In genomic region chr1:37329831-37330230, GRCm38 (mm10) we compare ENCODE assay signal across 17 mouse cellular contexts. TPM values are rescaled to one million over a fixed set of nuclear protein-coding genes. Genes with fewer than 3 reads are reported as not detected.
DNase-seq lines count a peak whose midpoint lies in the region; TF ChIP-seq lines count a peak whose summit lies in the region.
"Had no signal": no experiment of that assay in that cellular context is flagged by ENCODE, and none has a peak within 500 bp of the region (broad histone marks: within the 10 kb centered on the region; RNA-seq: fewer than 3 reads in every experiment).

No protein-coding gene starts in this region.

- intact Hi-C loops in left cerebral cortex, postnatal 4 days (cut with DNase I), result no loop called here
- intact Hi-C loops in left cerebral cortex, postnatal 36 days (cut with DNase I), result no loop called here

- H3K27me3 ChIP-seq in cerebellum, adult 2 months (ENCODE audit: control insufficient read depth, insufficient read depth, low read length), result no peaks in the 10 kb centered on the region
- H3K27me3 ChIP-seq: CH12.LX, Patski had no signal

- no peak overlapping the region for H3K4me3 ChIP-seq in cerebellum, adult 2 months (replicated peaks; ENCODE audit: insufficient read depth, low read depth, low read length)

- peak; percentile 68 to 79 for DNase-seq in cerebellum, postnatal 10 days
- DNase-seq in cerebellum, adult 2 months, result no peak
- DNase-seq in cerebellum, postnatal 25 days, result peak; percentile 40 to 63
- DNase-seq in cerebellum, postnatal 4 days (ENCODE audit: low spot score in 2 of 2), result no peak
- peak; percentile 38 for DNase-seq in left cerebral cortex, postnatal 4 days
- no peak for DNase-seq in left cerebral cortex, postnatal 36 days (ENCODE audit: low spot score in 2 of 2)
- DNase-seq: adrenal gland, adult 2 months; adrenal gland, adult 8-10 months; adrenal gland, postnatal 10 days; adrenal gland, postnatal 14 days; adrenal gland, postnatal 25 days; adrenal gland, postnatal 36 days; cerebellum, adult 11 months; cerebellum, adult 11-12 months; cerebellum, adult 18-20 months had no signal

- WGBS in cerebellum, adult 2 months, result 62% methylated on average over 4 of the region's 4 CpGs

- H3K4me1 ChIP-seq in cerebellum, adult 2 months (ENCODE audit: control insufficient read depth, insufficient read depth, low read length), result peaks cover 31% of the 10 kb centered on the region

- TF ChIP-seq POLR2A in cerebellum, adult 2 months (IDR thresholded peaks at IDR 0.05; ENCODE audit: borderline replicate concordance, insufficient read depth, low read length), result no peak

- no peak for TF ChIP-seq CTCF in cerebellum, adult 2 months (IDR thresholded peaks at IDR 0.05; ENCODE audit: borderline replicate concordance, insufficient read depth, low read depth, low read length)

- no peak overlapping the region for H3K27ac ChIP-seq in cerebellum, adult 2 months (ENCODE audit: insufficient read depth, low read length)

RNA-seq across cellular contexts. Expression of gene Inpp4a, which starts 30.2 kb away (rescaled TPM):
- 94.2 and 98.5 TPM in 2 replicates for polyA plus RNA-seq in cerebellum, adult 2 months (2012; rRNA removed)
- 100 to 1,000 TPM; 125 to 127 TPM for total RNA-seq in left cerebral cortex, postnatal 4 days (2021)
- total RNA-seq in left cerebral cortex, postnatal 36 days (2021), result 100 to 1,000 TPM; 207 to 211 TPM

Comparison
In these comparisons a context has a peak if more than half of its experiments do, and no peak if none do; other contexts are left out.
1. DNase-seq: peak in cerebellum, postnatal 10 days (2 of 2), cerebellum, postnatal 25 days (2 of 2) and left cerebral cortex, postnatal 4 days (single experiment); none in cerebellum, adult 2 months (0 of 2), cerebellum, postnatal 4 days (0 of 2) and left cerebral cortex, postnatal 36 days (0 of 2).